Mouse (Mus musculus) frontal cortex, adult 2 months (tissue): Measurements from ENCODE around the gene Mettl22. TPM values are rescaled to one million over a fixed set of nuclear protein-coding genes. Genes with fewer than 3 reads are reported as not detected.

ENCODE experiments used
- DNase-seq, 2 experiments: peaks; one replicate each; pipeline ENCODE4 v3.0.0; 2022; ENCODE audit warnings: low spot score in 1 of 2; ENCODE audit errors: extremely low spot score in 1 of 2
- polyA plus RNA-seq: library from polyadenylated mRNA; depleted of rRNA; stranded (reverse); fragments of >200 nt; gene quantifications from 2 replicates; pipeline ENCODE4 v1.2.3, GENCODE M21; 2012; rRNA removed

Gene Mettl22
- 67.8 and 74.2 TPM in 2 replicates for polyA plus RNA-seq

- peak; percentile 86 to 93 for DNase-seq
Measured at GRCm38 (mm10) chr16:8470603-8471481, at the start of gene Mettl22. Gene Mettl22, plus strand, starts transcription at chr16:8470788.

DNA sequence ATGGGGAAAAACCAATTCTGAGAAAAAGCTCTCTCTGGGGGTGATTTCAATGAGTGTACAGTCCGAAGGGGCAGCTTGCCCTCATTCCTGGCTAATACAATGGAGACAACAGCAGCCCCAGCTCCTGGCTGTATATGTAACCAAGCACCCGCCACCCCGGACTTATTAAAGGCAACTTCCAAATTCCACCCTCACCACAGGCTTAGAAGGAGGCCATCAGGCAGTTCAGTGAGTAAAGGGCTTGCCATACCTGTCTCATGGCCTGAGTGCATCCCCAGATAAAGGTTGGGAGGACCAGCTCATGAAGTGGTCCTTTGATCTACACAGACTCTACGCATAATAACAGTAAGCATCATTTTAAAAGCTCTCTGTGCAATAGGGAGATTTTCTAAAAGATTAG, 49.7 kb upstream of the Mettl22 start:
- DNase-seq, result no peak

DNA sequence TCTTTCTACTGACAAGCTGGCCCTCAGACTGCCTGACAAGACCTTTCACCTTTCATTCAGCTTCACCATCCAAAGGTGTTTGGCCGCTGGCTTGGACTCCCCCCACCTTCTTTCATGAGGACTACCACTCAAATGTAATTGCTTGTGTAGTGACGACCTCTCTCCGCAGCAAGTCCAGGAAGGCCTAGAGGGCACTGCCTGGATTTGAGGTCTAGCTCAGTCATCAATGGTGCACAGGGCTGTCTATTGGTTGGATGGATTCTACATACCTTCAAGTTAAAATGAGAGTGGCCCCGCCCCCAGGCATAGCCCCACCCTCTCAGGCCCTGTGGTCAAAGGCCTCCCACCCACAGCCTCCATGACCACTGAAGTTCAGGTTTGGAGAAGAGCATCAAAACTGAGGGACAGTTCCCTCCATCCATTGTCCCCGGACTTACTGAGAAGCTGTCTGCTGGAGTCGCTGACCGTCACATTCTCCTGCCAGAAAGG, 46.9 kb upstream of the Mettl22 start:
- DNase-seq, result no peak

- DNase-seq, result peak in 1 of 2 experiments; percentile 79
Measured at GRCm38 (mm10) chr16:8424161-8424970, 46.2 kb upstream of the Mettl22 start.

GRCm38 (mm10) chr16:8424971-8425330, 45.6 kb upstream of the Mettl22 start, which contains the start of gene Tmem114:
Gene Tmem114, minus strand, starts transcription at chr16:8425136.
- peak in 1 of 2 experiments; percentile 26 for DNase-seq

DNA sequence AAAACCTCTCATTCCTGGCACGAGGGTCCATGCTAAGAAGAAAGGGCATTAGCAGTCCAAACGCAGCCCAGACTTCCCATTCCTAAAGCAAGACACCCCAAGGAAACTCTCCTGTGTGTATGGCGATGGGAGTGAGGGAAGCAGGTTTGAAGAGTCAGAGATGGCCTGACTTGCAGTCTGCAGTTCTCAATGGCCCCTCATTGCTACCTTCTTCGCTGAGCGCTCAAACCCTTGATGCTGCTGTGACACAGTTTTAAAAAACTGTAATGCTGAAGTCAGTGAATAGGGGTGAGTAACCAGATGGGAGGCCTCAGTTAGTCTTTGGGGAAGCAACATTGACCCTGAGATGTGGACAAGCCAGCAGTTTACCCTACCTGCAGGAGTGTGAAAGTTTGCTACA, 44.9 kb upstream of the Mettl22 start:
- no peak for DNase-seq

DNA sequence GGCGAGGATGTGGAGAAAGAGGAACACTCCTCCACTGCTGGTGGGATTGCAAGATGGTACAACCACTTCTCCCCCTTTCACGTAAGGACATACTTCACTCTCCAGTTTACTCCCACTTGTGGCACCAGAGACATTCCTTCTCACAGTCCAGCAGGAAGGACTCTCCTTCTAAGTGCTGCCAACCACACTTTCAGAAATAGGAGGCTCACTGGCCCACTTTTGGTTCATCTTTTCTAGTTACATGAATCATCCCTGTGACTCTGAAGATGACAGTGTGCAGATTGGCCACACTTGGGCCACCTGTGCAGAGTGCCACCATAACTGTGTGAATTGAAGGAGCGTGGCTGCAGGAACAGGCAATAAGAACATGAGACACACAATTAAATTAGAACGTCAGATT, 41.1 kb upstream of the Mettl22 start:
- DNase-seq, result peak in 1 of 2 experiments; percentile 19

DNA sequence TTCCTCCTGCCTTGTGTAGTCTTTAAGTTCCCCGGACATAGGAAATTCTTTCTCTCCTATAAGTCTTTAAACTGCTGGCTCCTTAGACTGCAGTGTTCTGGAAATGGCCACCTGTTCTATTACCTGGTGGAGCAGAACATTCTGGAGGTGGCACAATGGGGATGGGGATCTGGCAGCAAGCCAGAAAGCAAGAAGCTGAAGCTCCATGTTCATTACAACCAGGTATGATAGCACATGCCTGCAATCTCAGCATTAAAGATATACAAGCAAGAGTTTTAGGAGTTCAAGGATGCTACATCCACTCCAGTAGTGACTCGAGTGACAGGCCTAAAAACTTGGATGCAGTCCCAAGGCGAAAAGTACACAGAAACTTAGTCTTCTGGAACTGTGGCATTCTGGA, 38.0 kb upstream of the Mettl22 start:
- no peak for DNase-seq

DNA sequence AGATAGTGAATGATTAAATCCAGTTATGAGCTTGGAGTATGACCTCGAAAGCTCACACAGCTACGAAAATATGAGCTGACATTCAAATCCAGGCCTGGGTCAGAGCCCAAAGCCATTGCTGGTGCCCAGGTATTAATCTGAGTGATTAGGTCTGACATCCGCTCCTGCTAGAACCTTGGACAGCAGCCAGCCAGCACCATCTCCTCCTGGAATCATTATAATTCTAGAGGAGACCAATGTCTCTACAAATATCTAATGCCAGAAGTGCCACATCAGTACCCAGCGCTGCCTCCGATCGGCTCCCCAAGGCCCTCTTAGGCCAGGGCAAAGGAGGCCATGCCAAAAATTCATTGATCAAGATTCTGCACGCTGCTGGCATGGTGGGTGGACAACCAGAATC, 25.7 kb upstream of the Mettl22 start:
- DNase-seq, result no peak

DNA sequence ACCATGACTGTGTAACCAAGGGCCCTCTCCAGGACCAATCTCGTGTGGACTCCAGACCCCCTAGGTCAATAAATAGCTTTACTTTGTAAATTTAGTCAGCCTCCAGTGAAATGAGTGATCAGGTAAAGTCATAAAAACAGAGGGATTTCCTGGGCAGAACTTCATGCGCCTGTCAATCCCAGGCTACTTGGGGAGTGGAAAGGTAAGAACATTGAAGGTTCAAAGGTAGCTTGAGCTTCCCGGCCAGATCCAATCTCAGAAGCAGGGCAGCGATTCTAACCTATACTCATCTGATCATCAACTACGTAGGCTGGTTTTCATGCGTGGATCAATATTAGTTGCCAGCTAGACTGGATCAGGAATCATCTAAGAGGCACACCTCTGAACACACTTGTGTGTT, 24.3 kb upstream of the Mettl22 start:
- DNase-seq, result no peak

DNA sequence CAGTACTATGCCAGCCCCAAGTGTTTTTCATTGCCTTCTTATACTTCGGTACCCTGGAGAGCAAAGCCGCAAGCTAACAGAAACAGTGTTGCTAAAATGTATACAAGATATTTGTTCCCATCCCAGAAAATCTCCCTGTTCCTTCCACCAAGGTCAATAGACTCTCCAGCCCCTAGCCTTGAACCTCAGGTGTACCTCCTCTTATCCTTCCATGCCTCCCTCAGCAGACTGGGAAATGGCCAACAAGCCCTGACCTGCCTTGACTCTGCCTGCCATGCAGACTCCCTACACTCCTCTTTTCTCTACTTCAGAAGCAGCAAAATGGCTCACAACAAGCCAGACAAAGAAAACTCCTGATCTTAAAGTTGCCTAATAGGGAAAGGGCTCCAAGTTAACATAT, 17.3 kb upstream of the Mettl22 start:
- DNase-seq, result no peak

DNA sequence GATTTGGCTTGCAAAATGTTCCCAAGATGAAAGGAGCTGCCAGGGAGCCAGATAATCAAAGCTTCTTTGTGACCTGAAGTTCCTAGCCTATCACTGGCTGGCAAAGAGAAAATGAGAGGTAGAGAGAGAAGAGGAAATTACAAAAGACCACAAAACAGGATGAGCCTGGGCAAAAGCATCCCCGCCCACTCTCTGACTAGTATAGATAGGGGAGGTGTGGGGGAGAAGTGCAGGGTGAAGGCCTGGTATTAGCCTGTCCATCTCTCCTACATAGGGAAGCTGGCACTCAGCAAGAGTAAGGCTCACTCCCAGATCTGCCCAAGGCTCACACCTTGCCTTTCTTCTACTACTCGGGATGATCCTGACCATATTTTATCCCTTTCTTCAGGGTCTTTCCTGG, 15.4 kb upstream of the Mettl22 start:
- DNase-seq, result no peak

- DNase-seq, result no peak
Measured at GRCm38 (mm10) chr16:8458391-8458790, 12.2 kb upstream of the Mettl22 start.

DNA sequence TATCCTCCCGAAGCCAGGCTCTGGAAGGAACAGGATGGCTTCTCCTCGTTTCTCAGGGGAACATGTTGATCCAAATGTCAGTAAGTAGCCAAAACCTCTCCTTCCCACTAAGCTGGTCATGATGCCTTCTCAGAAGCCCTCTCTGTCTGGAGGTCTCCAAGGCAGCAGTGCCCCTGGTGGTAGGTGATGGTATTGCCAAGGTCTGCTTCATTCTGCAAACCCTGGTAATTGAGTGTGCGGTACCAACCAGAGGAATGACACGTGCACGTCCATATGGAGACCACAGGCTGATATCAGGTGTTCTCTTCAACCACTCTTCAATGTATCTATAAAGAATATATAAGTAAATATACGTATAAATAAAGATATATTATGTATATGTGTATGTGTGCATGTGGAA, 11.5 kb upstream of the Mettl22 start:
- peak in 1 of 2 experiments; percentile 74 for DNase-seq

DNA sequence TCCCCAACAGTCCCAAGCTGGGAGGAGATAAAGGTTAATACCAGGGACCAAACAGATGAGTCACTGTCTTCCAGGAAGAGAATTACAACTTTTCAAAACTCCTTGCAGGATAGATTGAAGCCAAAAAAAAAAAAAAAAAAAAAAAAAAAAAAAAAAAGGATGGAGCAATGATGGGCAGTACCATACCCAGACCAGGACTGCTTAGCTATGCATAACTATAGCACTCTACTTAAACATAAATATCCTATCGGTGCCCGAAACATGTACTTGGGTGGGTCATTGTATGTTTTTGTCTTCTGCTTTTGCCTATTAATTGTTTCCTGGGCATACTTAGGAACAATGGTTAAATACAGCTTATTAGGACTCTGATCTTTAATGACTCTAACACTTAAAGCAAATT, 456 bp upstream of the Mettl22 start:
- DNase-seq, result no peak

DNA sequence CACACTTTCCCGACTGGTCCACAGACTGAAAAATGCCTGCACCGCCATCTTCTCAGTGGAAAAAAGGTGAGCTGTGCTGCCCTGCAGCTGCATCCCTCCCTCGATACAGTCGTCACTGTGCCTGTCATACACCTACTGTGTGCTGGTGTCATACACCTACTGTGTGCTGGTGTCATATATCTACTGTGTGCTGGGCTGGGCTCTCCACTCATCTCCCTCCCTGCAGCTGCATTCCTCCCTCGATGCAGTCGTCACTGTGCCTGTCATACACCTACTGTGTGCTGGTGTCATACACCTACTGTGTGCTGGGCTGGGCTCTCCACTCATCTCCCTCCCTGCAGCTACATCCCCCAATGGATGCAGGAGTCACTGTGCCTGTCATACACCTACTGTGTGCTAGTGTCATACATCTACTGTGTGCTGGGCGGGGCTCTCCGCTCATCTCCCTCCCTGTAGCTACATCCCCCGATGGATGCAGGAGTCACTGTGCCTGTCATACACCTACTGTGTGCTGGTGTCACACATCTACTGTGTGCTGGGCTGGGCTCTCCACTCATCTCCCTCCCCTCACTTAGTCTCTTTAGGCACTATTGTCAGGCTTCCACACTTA, 16.9 kb downstream of the Mettl22 start:
- no peak for DNase-seq

DNA sequence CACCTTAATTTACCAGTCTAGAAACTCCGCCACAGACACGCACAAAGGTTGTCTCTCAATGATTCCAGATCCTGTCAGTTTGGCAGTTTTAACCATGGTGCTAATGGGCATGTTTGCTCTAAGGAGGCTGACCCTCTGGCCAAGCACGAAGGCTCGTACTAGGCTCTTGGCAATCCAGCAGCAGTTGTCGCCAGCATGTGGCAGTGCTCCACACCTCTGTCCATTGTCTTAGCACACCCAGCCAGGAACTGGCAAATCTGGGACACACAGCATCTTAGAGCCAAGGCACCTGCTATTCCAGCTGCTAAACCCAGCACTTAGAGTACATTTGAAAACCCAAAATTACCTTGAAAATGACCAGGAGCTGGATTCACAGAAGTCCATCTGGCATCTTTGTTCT, 18.8 kb downstream of the Mettl22 start:
- DNase-seq, result no peak

DNA sequence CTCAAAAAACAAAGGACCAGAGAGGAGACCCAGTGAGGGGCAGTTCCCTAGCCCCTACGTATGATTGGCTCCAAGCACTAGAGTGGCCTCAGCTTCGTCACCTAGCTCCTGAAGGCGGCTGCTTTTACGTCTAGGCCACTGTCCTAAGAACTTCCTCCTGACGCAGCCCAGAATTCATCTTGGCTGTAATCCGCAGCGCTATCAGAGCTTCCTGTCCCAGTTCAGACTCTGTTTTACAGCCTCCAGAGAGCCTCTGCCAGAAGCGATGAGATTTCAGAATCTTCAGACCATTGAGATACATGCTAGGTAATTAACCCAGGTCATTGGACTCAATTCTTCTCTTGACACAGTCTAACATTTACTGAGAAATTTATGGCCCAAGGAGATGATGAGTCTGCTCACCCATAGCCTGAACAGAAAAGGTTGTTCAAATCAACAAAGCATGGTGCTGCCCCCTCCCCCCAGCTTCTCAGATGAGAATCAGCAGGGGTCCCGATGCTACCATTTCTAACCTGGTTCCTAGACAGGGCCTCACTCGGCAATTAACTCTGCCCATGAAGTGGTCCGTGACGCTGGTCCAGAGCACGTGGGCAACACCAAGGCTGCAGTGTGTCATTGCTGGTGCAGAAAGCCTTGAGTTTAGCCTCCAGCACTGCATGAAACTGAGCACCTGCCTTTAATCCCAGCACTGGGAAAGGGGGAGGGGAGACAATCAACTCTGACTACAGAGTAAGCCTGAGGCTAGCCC, 21.3 kb downstream of the Mettl22 start:
- no peak for DNase-seq

DNA sequence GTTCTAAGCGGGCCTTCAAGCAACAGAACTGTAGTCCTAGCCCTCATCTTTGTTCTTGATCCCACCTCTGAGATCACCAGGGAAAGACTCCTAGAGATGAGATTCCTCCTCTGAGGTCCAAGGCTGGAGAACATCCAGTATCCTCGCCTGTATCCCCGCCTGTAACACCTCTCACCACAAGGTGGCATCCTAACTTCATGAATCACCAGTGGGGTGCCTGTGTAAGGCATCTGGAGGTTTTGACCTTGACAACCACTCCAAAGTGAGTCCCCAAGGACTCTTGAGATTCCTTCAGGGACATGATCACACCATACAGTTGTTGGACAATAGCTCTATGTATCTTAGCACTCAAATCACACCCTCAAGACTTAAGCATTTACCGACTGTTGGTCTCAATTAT, 23.7 kb downstream of the Mettl22 start:
- DNase-seq, result peak in 1 of 2 experiments; percentile 85

- DNase-seq, result no peak
Measured at GRCm38 (mm10) chr16:8496967-8497366, 26.4 kb downstream of the Mettl22 start.
